Mouse (Mus musculus) left cerebral cortex, adult 9 months (tissue): ENCODE measurements at regions not wholly inside any gene's neighbourhood (a gene's known extent, or its start where the extent isn't known, plus 50 kb on each side); places are given as distances from the start of the nearest gene placed in this dataset.
"Not testable (repeated sequence)": the region's sequence is repeated elsewhere in the genome, so short reads cannot be mapped to it uniquely, and the experiment has no call there.

Experiments used
- DNase-seq, 2 experiments: peaks; one replicate each; pipeline ENCODE4 v3.0.0; 2022; ENCODE audit warnings: low spot score in 2 of 2

GRCm38 (mm10) chr17:58820588-58821195 lies 170.5 kb downstream of the Pdzph1 start:
- DNase-seq: peak in 1 of 2 experiments; percentile 11

GRCm38 (mm10) chr17:58819339-58819738 lies 171.8 kb downstream of the Pdzph1 start:
- no peak for DNase-seq

GRCm38 (mm10) chr17:58775451-58775850 lies 215.7 kb downstream of the Pdzph1 start:
- DNase-seq: not testable (repeated sequence)

- no peak for DNase-seq
Measured at GRCm38 (mm10) chr17:58773595-58773994, 217.6 kb downstream of the Pdzph1 start.

- DNase-seq: no peak
Measured at GRCm38 (mm10) chr17:58765141-58765540, 226.0 kb downstream of the Pdzph1 start.

GRCm38 (mm10) chr17:58749000-58749399 lies 242.2 kb downstream of the Pdzph1 start:
- DNase-seq: no peak

GRCm38 (mm10) chr17:58748264-58748663 lies 242.9 kb downstream of the Pdzph1 start:
- peak in 1 of 2 experiments; percentile 8 for DNase-seq

- no peak for DNase-seq
Measured at GRCm38 (mm10) chr17:58710748-58711478, 280.3 kb downstream of the Pdzph1 start.

- no peak for DNase-seq
Measured at GRCm38 (mm10) chr17:58690211-58690610, 301.0 kb downstream of the Pdzph1 start.

- peak; percentile 4 to 13 for DNase-seq
Measured at GRCm38 (mm10) chr17:58672291-58672690, 318.9 kb downstream of the Pdzph1 start.

- DNase-seq: no peak
Measured at GRCm38 (mm10) chr17:58668036-58668435, 323.1 kb downstream of the Pdzph1 start.

GRCm38 (mm10) chr17:58643793-58644192 lies 347.4 kb downstream of the Pdzph1 start:
- DNase-seq: no peak

GRCm38 (mm10) chr17:58642273-58642672 lies 348.9 kb downstream of the Pdzph1 start:
- no peak for DNase-seq

- no peak for DNase-seq
Measured at GRCm38 (mm10) chr17:58598911-58599310, 392.3 kb downstream of the Pdzph1 start.

GRCm38 (mm10) chr17:58596661-58597060 lies 394.5 kb downstream of the Pdzph1 start:
- no peak for DNase-seq

- DNase-seq: peak in 1 of 2 experiments; percentile 15
Measured at GRCm38 (mm10) chr17:58587946-58588345, 403.2 kb downstream of the Pdzph1 start.

- no peak for DNase-seq
Measured at GRCm38 (mm10) chr17:58572885-58573284, 418.3 kb downstream of the Pdzph1 start.
